Mouse (Mus musculus) heart, postnatal 0 days (tissue): ENCODE data around the gene Glyr1. TPM values are rescaled to one million over a fixed set of nuclear protein-coding genes. Genes with fewer than 3 reads are reported as not detected.
A peak's percentile ranks its signal among the peaks of the same experiment; 100 is the strongest.

Experiments used
- ATAC-seq: fragments of 200-750 bp; cut with Nextera tagmentation; 2 replicates; pipeline ENCODE4 v1.8.0; 2017; ENCODE audit warnings: low read depth, moderate number of reproducible peaks, moderate library complexity; ENCODE audit not compliant: insufficient read depth
- DNase-seq: peaks from one replicate; pipeline ENCODE4 v3.0.0-alpha.2; 2016; ENCODE audit warnings: low spot score
- H3K27ac ChIP-seq: fragments of 300-500 bp; sonication (generic); 2 replicates; pipeline ENCODE4 v1.5.1; 2014; ENCODE audit warnings: low read depth, mild to moderate bottlenecking
- H3K27me3 ChIP-seq: fragments of 300-500 bp; sonication (generic); 2 replicates; pipeline ENCODE4 v1.6.1; 2014; ENCODE audit warnings: low read length, mixed read lengths; ENCODE audit not compliant: control insufficient read depth, insufficient read depth
- H3K36me3 ChIP-seq: fragments of 300-500 bp; sonication (generic); replicated peaks from 2 replicates; pipeline ENCODE4 v1.6.1; 2014; ENCODE audit warnings: low read length, mixed read lengths; ENCODE audit not compliant: control insufficient read depth, insufficient read depth
- H3K4me1 ChIP-seq: fragments of 300-500 bp; sonication (generic); 2 replicates; pipeline ENCODE4 v1.6.1; 2014; ENCODE audit warnings: antibody characterized with exemption; ENCODE audit not compliant: control insufficient read depth, insufficient read depth
- H3K4me2 ChIP-seq: fragments of 300-500 bp; sonication (generic); 2 replicates; pipeline ENCODE4 v1.6.1; 2014; ENCODE audit warnings: low read depth, mild to moderate bottlenecking, low read length, moderate library complexity
- H3K4me3 ChIP-seq: fragments of 300-500 bp; sonication (generic); 2 replicates; pipeline ENCODE4 v1.5.1; 2014; ENCODE audit warnings: low read depth, low read length
- H3K9ac ChIP-seq: fragments of 300-500 bp; sonication (generic); replicated peaks from 2 replicates; pipeline ENCODE4 v1.6.1; 2014; ENCODE audit warnings: low read depth, low read length, mixed read lengths
- H3K9me3 ChIP-seq: fragments of 300-500 bp; sonication (generic); replicated peaks from 2 replicates; pipeline ENCODE4 v1.6.1; 2016; ENCODE audit warnings: low read length; ENCODE audit not compliant: control insufficient read depth
- CTCF ChIP-seq: IDR thresholded peaks from 2 replicates; pipeline ENCODE4 v1.5.1; 2016; ENCODE audit warnings: antibody characterized with exemption, control low read depth, low read depth
- EP300 ChIP-seq: IDR thresholded peaks from 2 replicates; pipeline ENCODE4 v1.6.1; 2016; ENCODE audit warnings: antibody characterized with exemption, low read depth
- WGBS: fragments of 180-500 bp; shearing (Covaris S2); extraction: QIAGEN DNeasy Blood & Tissue Kit; methylation state at CpG from one replicate; pipeline ENCODE4 v1.1.7; 2014; 5-methylcytosine and 5-hydroxymethylcytosine counted together
- polyA plus RNA-seq: library from polyadenylated mRNA; unstranded; fragments of >200 nt; fragmentation: Nextera tagmentation; extraction: Ambion mirVana; gene quantifications from 2 replicates; pipeline ENCODE4 v1.2.1, GENCODE M21; 2015
- total RNA-seq: library from RNA; depleted of rRNA; stranded (reverse); fragments of >200 nt; gene quantifications from 2 replicates; pipeline ENCODE4 v1.2.3, GENCODE M21; 2014; ENCODE audit warnings: low replicate concordance

The Glyr1 gene
- total and polyA plus RNA-seq, 2 experiments from 2014 or later = 58.5 to 74.3 TPM

DNA sequence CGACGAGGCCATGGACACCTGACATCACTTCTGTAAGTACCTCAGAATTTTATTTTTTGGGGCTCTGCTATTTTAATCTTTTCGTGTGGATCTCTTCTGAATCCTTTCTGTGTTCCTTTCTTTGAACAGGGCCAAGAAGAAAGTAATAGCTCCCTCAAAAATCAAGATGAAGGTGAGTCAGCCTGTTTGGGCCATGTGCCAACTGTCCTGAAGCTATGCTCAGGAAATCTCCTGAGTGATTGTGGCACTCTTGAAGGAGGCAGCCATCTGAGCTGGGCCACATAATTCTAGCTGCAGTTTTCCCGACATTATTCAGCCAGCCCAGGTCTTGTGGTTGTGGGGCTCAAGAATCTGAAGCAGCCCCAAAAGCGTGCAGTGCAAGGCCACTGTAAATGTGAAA, 24.7 kb upstream of the Glyr1 start:
- 82% methylated on average over 5 of the region's 5 CpGs for WGBS
- Histone ChIP-seq H3K27me3 (no peaks in the 10 kb centered on the region), H3K36me3 (peaks cover 90% of the 10 kb centered on the region), H3K4me3 (no peak overlapping the region), H3K9ac (no peak overlapping the region), H3K4me2 (no peak overlapping the region), H3K27ac (no peak overlapping the region), H3K9me3 (no peaks in the 10 kb centered on the region), H3K4me1 (no peaks in the 10 kb centered on the region)
- DNase-seq = no peak
- TF ChIP-seq CTCF = no peak
- TF ChIP-seq EP300 = no peak
- ATAC-seq = no peak

GRCm38 (mm10) chr16:5071974-5072373, 22.3 kb upstream of the Glyr1 start:
- 95% methylated on average over 7 of the region's 7 CpGs for WGBS
- Histone ChIP-seq H3K4me1 (no peaks in the 10 kb centered on the region), H3K27ac (no peak overlapping the region), H3K4me2 (no peak overlapping the region), H3K36me3 (peaks cover 89% of the 10 kb centered on the region), H3K4me3 (no peak overlapping the region), H3K9ac (no peak overlapping the region; the same call in 1 of the 2 replicates), H3K9me3 (no peaks in the 10 kb centered on the region), H3K27me3 (no peaks in the 10 kb centered on the region)
- TF ChIP-seq CTCF = no peak
- TF ChIP-seq EP300 = no peak
- no peak for DNase-seq
- no peak for ATAC-seq

DNA sequence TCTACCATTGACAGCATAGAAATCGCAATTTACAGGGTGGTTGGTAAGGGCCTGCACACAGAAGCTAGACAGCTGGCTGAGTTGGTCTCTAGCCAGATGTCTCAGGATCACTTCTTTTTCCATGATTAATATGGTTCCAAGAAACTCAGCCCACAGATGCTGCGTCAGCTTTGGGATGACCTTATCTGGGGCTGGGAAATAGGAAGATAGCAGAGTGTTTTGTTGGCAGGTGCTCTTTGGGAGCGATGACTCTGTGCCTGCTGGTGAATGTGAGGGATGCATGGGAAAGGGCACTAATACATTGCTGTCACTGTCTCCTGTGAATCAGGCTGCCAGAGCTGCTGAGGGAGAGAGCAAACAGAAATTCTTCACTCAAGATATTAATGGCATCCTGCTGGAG, 20.7 kb upstream of the Glyr1 start:
- H3K27ac ChIP-seq = no peak overlapping the region
- no peak for ATAC-seq
- no peak for TF ChIP-seq CTCF
- no peak for TF ChIP-seq EP300
- peaks cover 85% of the 10 kb centered on the region for H3K36me3 ChIP-seq
- H3K9me3 ChIP-seq = no peaks in the 10 kb centered on the region
- H3K4me1 ChIP-seq = no peaks in the 10 kb centered on the region
- no peak overlapping the region for H3K9ac ChIP-seq
- WGBS = 55% methylated on average over 3 of the region's 3 CpGs
- no peaks in the 10 kb centered on the region for H3K27me3 ChIP-seq
- H3K4me2 ChIP-seq = no peak overlapping the region
- H3K4me3 ChIP-seq = no peak overlapping the region
- DNase-seq = no peak

DNA sequence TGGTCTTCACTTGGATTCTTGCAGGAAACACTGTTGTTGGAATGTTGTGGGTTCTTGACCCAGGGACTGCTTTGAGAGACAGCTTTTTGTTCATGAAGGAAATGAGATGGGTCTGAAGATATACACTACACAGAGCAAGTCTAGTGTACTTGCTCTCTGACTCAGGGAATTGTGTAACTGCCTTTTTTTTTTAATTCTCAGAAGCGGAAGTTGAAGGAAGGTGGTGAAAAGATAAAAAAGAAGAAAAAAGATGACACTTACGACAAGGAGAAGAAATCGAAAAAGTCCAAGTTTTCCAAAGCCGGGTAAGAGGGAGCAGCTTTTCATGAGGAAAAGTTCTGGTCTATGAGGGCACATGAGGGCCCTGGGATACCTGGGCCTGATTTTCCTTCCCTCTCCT, 13.8 kb upstream of the Glyr1 start:
- 85% methylated on average over 4 of the region's 4 CpGs for WGBS
- no peak for TF ChIP-seq EP300
- no peak for TF ChIP-seq CTCF
- Histone ChIP-seq H3K9ac (no peak overlapping the region), H3K9me3 (no peaks in the 10 kb centered on the region), H3K36me3 (peaks cover 65% of the 10 kb centered on the region), H3K4me1 (no peaks in the 10 kb centered on the region), H3K4me2 (no peak overlapping the region), H3K4me3 (no peak overlapping the region), H3K27me3 (no peaks in the 10 kb centered on the region), H3K27ac (no peak overlapping the region)
- ATAC-seq = no peak
- DNase-seq = no peak

DNA sequence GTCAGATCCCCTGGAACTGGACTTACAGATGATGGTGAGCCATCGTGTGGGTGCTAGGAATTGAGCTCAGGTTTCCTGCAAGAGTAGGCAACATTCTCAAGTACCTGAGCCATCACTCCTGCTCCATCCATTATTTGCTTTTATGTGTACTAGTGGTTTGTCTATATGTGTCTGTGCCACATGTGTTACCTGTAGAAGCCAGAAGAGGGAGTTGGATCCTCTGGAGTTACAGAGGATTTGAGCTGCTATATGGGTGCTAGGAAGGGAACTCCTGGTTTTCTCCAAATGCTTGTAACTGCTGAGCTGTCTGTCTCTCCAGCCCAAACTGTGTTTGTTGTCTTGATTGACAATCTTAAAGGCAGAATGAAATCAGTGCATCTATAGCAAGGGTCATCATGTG, 8.5 kb upstream of the Glyr1 start:
- DNase-seq (no peak), ATAC-seq (no peak; the same call in 1 of the 2 replicates)
- H3K9ac ChIP-seq = no peak overlapping the region
- 87% methylated on average over 1 of the region's 1 CpGs for WGBS
- no peaks in the 10 kb centered on the region for H3K27me3 ChIP-seq
- no peak overlapping the region for H3K4me3 ChIP-seq
- no peak for TF ChIP-seq EP300
- peak; percentile 58 for TF ChIP-seq CTCF
- no peak overlapping the region for H3K27ac ChIP-seq
- H3K4me1 ChIP-seq = no peaks in the 10 kb centered on the region
- H3K4me2 ChIP-seq = no peak overlapping the region
- peaks cover 56% of the 10 kb centered on the region for H3K36me3 ChIP-seq
- H3K9me3 ChIP-seq = no peaks in the 10 kb centered on the region

GRCm38 (mm10) chr16:5050251-5051110, 818 bp upstream of the Glyr1 start:
- under 1% methylated on average over 75 of the region's 78 CpGs for WGBS
- TF ChIP-seq CTCF (no peak), EP300 (no peak; the same call in 1 of the 2 replicates)
- peak; percentile 71 for DNase-seq
- peak; percentile 62 for ATAC-seq
- H3K9me3 ChIP-seq = no peaks in the 10 kb centered on the region
- H3K4me2 ChIP-seq = peak overlapping the region; percentile 97
- H3K27ac ChIP-seq = peak overlapping the region; percentile 99
- H3K27me3 ChIP-seq = no peaks in the 10 kb centered on the region
- H3K4me3 ChIP-seq = peak overlapping the region; percentile 79
- peak overlapping the region; percentile 85 for H3K9ac ChIP-seq
- H3K36me3 ChIP-seq = peaks cover 38% of the 10 kb centered on the region
- peaks cover 19% of the 10 kb centered on the region for H3K4me1 ChIP-seq
